8 mouse cellular contexts compared by ENCODE assay signal in genomic region chr11:87734346-87734745, GRCm38 (mm10). TPM values are rescaled to one million over a fixed set of nuclear protein-coding genes. Genes with fewer than 3 reads are reported as not detected.
DNase-seq lines count a peak whose midpoint lies in the region; ATAC-seq and TF ChIP-seq lines count a peak whose summit lies in the region.

No protein-coding gene starts in this region.

- H3K4me1 ChIP-seq in megakaryocyte, embryonic 14.5 days: peaks cover 71% of the 10 kb centered on the region
- H3K4me1 ChIP-seq in hindbrain, embryonic 10.5 days (replicated peaks): peaks cover 55% of the 10 kb centered on the region
- H3K4me1 ChIP-seq in liver, embryonic 14.5 days (replicated peaks; ENCODE audit: control insufficient read depth in 2 of 2, insufficient read depth in 2 of 2, low read length in 1 of 2): peaks cover 46 to 55% of the 10 kb centered on the region in 2 experiments

- no peak for TF ChIP-seq EP300 in liver, embryonic 14.5 days (IDR thresholded peaks at IDR 0.05; ENCODE audit: low read depth)

- H3K27me3 ChIP-seq in megakaryocyte, embryonic 14.5 days (replicated peaks): no peaks in the 10 kb centered on the region
- peaks cover 26% of the 10 kb centered on the region for H3K27me3 ChIP-seq in hindbrain, embryonic 10.5 days (ENCODE audit: insufficient read depth, poor library complexity, severe bottlenecking)
- no peaks in the 10 kb centered on the region for H3K27me3 ChIP-seq in liver, embryonic 14.5 days (ENCODE audit: control insufficient read depth, insufficient read depth, low read length)

- 43% methylated on average over 5 of the region's 5 CpGs for WGBS in hindbrain, embryonic 10.5 days
- 38% methylated on average over 5 of the region's 5 CpGs for WGBS in liver, embryonic 14.5 days (ENCODE audit: insufficient replicate concordance)

- H3K4me3 ChIP-seq in megakaryocyte, embryonic 14.5 days (replicated peaks): peak overlapping the region; percentile 69
- H3K4me3 ChIP-seq in hindbrain, embryonic 10.5 days: peak overlapping the region; percentile 43
- no peak overlapping the region for H3K4me3 ChIP-seq in liver, embryonic 14.5 days (ENCODE audit: insufficient read depth in 1 of 2, low read depth in 2 of 2, low read length in 2 of 2)
- no peak overlapping the region for H3K4me3 ChIP-seq in left cerebral cortex, adult 2 months

- TF ChIP-seq CTCF in liver, embryonic 14.5 days (IDR thresholded peaks at IDR 0.05; ENCODE audit: low read depth): no peak
- no peak for TF ChIP-seq CTCF in left cerebral cortex, adult 2 months (IDR thresholded peaks at IDR 0.05)

- H3K9ac ChIP-seq in liver, embryonic 14.5 days (replicated peaks): peak overlapping the region; percentile 15

- H3K36me3 ChIP-seq in megakaryocyte, embryonic 14.5 days (replicated peaks; ENCODE audit: low read length): peaks cover 25% of the 10 kb centered on the region
- peaks cover 3% of the 10 kb centered on the region for H3K36me3 ChIP-seq in hindbrain, embryonic 10.5 days
- peaks cover 12% of the 10 kb centered on the region for H3K36me3 ChIP-seq in liver, embryonic 14.5 days (replicated peaks; ENCODE audit: control insufficient read depth, insufficient read depth, low read depth)

- H3K27ac ChIP-seq in hindbrain, embryonic 10.5 days: peak overlapping the region; percentile 78
- H3K27ac ChIP-seq in liver, embryonic 14.5 days: peak overlapping the region; percentile 89
- H3K27ac ChIP-seq in left cerebral cortex, adult 2 months: no peak overlapping the region

- intact Hi-C loops in left cerebral cortex, adult 2 months (cut with DNase I): no loop called here

- peak overlapping the region; percentile 56 for H3K4me2 ChIP-seq in liver, embryonic 14.5 days (ENCODE audit: low read depth)

- H3K9me3 ChIP-seq in megakaryocyte, embryonic 14.5 days: no peaks in the 10 kb centered on the region
- H3K9me3 ChIP-seq in hindbrain, embryonic 10.5 days: no peaks in the 10 kb centered on the region
- no peaks in the 10 kb centered on the region for H3K9me3 ChIP-seq in liver, embryonic 14.5 days (ENCODE audit: control insufficient read depth, low read length)

- DNase-seq in hindbrain, embryonic 10.5 days (ENCODE audit: low spot score): no peak
- no peak for DNase-seq in liver, embryonic 14.5 days (ENCODE audit: low read depth in 3 of 3, low spot score in 3 of 3)
- peak; percentile 69 to 79 for DNase-seq in thymus, postnatal 10 days (ENCODE audit: low spot score in 2 of 2)
- no peak for DNase-seq in layer of hippocampus, adult 18-20 months (ENCODE audit: low spot score in 2 of 2)
- DNase-seq in Muller cell, postnatal 12 days (ENCODE audit: inconsistent ontology term): no peak
- DNase-seq in left cerebral cortex, adult 2 months (ENCODE audit: extremely low spot score in 1 of 2, low spot score in 2 of 2): no peak

- no peak for ATAC-seq in megakaryocyte, adult 5-6 weeks (ENCODE audit: poor library complexity, severe bottlenecking)
- no peak for ATAC-seq in liver, embryonic 14.5 days (ENCODE audit: insufficient read depth)

RNA-seq across cellular contexts. Expression of gene Supt4a, which starts 3.0 kb away (rescaled TPM):
- 5.6 and 15.5 TPM in 2 replicates for polyA plus RNA-seq in megakaryocyte, embryonic 14.5 days (2012; ENCODE audit: insufficient read depth, low replicate concordance)
- 200 and 205 TPM in 2 replicates for total RNA-seq in megakaryocyte, adult 5-6 weeks (2015)
- 58.9 and 59.0 TPM in 2 replicates for total RNA-seq in megakaryocyte, adult 5-6 weeks (2017)
- 178 and 184 TPM in 2 replicates for polyA plus RNA-seq in hindbrain, embryonic 10.5 days (2016; fragmentation: Nextera tagmentation; extraction: Ambion mirVana)
- polyA plus RNA-seq in liver, embryonic 14.5 days (2012; rRNA removed): 111 TPM in 2 replicates
- 211 and 214 TPM in 2 replicates for polyA plus RNA-seq in liver, embryonic 14.5 days (2014; fragmentation: Nextera tagmentation; extraction: Ambion mirVana)
- total RNA-seq in layer of hippocampus, adult 18-20 months (2021): 10 to 100 TPM; 75.6 to 77.3 TPM
- 10 to 100 TPM; 66.3 to 82.3 TPM for total RNA-seq in left cerebral cortex, adult 2 months (2021)

RNA-seq across cellular contexts. Expression of gene Tspoap1, which starts 26.0 kb away (rescaled TPM):
- polyA plus RNA-seq in megakaryocyte, embryonic 14.5 days (2012; ENCODE audit: insufficient read depth, low replicate concordance): 12.9 and 13.9 TPM in 2 replicates
- 5.4 and 8.0 TPM in 2 replicates for total RNA-seq in megakaryocyte, adult 5-6 weeks (2015)
- 6.1 and 8.6 TPM in 2 replicates for total RNA-seq in megakaryocyte, adult 5-6 weeks (2017)
- polyA plus RNA-seq in hindbrain, embryonic 10.5 days (2016; fragmentation: Nextera tagmentation; extraction: Ambion mirVana): 7.8 and 10.5 TPM in 2 replicates
- polyA plus RNA-seq in liver, embryonic 14.5 days (2012; rRNA removed): 5.4 and 5.5 TPM in 2 replicates
- polyA plus RNA-seq in liver, embryonic 14.5 days (2014; fragmentation: Nextera tagmentation; extraction: Ambion mirVana): 1.1 and 2.4 TPM in 2 replicates
- 100 to 1,000 TPM; 128 to 144 TPM for total RNA-seq in layer of hippocampus, adult 18-20 months (2021)
- total RNA-seq in left cerebral cortex, adult 2 months (2021): 100 to 1,000 TPM; 190 to 202 TPM

RNA-seq across cellular contexts. Expression of gene Mpo, which starts 59.0 kb away (rescaled TPM):
- 30.8 and 297 TPM in 2 replicates for polyA plus RNA-seq in megakaryocyte, embryonic 14.5 days (2012; ENCODE audit: insufficient read depth, low replicate concordance)
- 284 and 331 TPM in 2 replicates for total RNA-seq in megakaryocyte, adult 5-6 weeks (2015)
- total RNA-seq in megakaryocyte, adult 5-6 weeks (2017): 235 and 273 TPM in 2 replicates
- polyA plus RNA-seq in hindbrain, embryonic 10.5 days (2016; fragmentation: Nextera tagmentation; extraction: Ambion mirVana): 2.8 and 5.0 TPM in 2 replicates
- 142 and 163 TPM in 2 replicates for polyA plus RNA-seq in liver, embryonic 14.5 days (2012; rRNA removed)
- polyA plus RNA-seq in liver, embryonic 14.5 days (2014; fragmentation: Nextera tagmentation; extraction: Ambion mirVana): 301 and 360 TPM in 2 replicates
- under 1 TPM in 1 of 2 experiments, not detected in 1; 0.22 TPM for total RNA-seq in layer of hippocampus, adult 18-20 months (2021)
- not detected for total RNA-seq in left cerebral cortex, adult 2 months (2021)

Comparison
In these comparisons a context has a peak if more than half of its experiments do, and no peak if none do; other contexts are left out.
1. H3K4me3 ChIP-seq: peak in megakaryocyte, embryonic 14.5 days (single experiment) and hindbrain, embryonic 10.5 days (single experiment); none in liver, embryonic 14.5 days (0 of 2) and left cerebral cortex, adult 2 months (single experiment).
2. DNase-seq: peak in thymus, postnatal 10 days (2 of 2); none in hindbrain, embryonic 10.5 days (single experiment), liver, embryonic 14.5 days (0 of 3), layer of hippocampus, adult 18-20 months (0 of 2), Muller cell, postnatal 12 days (single experiment) and left cerebral cortex, adult 2 months (0 of 2).
3. RNA of gene Tspoap1, which starts 26.0 kb away (total RNA-seq): 190 to 202 TPM in left cerebral cortex, adult 2 months and 128 to 144 TPM in layer of hippocampus, adult 18-20 months; 5.4 to 8.6 TPM in megakaryocyte, adult 5-6 weeks; every median in the first group is over 10 times any median in the second.
4. RNA of gene Mpo, which starts 59.0 kb away (total RNA-seq): 235 to 331 TPM in megakaryocyte, adult 5-6 weeks; 0.22 TPM in layer of hippocampus, adult 18-20 months and not detected in left cerebral cortex, adult 2 months; every median in the first group is over 100 times any median in the second.